Mouse (Mus musculus) CH12.LX (cell line): ENCODE results near the gene Abat.

ENCODE experiments used
- BHLHE40 ChIP-seq: IDR thresholded peaks from 2 replicates; pipeline ENCODE4 v1.6.1; 2011; ENCODE audit warnings: mild to moderate bottlenecking, low read depth, low read length, improper control_type of control experiment
- CTCF ChIP-seq, 2 experiments: IDR thresholded peaks in 1 of 2; conservative IDR thresholded peaks in 1 of 2; 2 replicates each; pipeline ENCODE4 v1.5.1; 2011 to 2012; ENCODE audit warnings: low read depth in 2 of 2, low read length in 2 of 2, improper control_type of control experiment in 1 of 2, inconsistent platforms in 1 of 2, mild to moderate bottlenecking in 1 of 2, moderate library complexity in 1 of 2
- EP300 ChIP-seq: IDR thresholded peaks from 2 replicates; pipeline ENCODE4 v1.6.1; 2011; ENCODE audit warnings: low read length, improper control_type of control experiment
- MXI1 ChIP-seq: IDR thresholded peaks from 2 replicates; pipeline ENCODE4 v1.6.1; 2011; ENCODE audit warnings: mild to moderate bottlenecking, low read depth, low read length, improper control_type of control experiment
- POLR2A ChIP-seq: IDR thresholded peaks from 2 replicates; pipeline ENCODE4 v1.6.1; 2011; ENCODE audit warnings: low read depth, mild to moderate bottlenecking, improper control_type of control experiment, low read length
- UBTF ChIP-seq: IDR thresholded peaks from 2 replicates; pipeline ENCODE4 v1.6.1; 2012; ENCODE audit warnings: low read depth, mild to moderate bottlenecking, inconsistent platforms, low read length, improper control_type of control experiment, moderate library complexity
- USF1 ChIP-seq: IDR thresholded peaks from 2 replicates; pipeline ENCODE4 v1.6.1; 2014; ENCODE audit warnings: low read depth, mild to moderate bottlenecking, inconsistent platforms, low read length, improper control_type of control experiment

GRCm38 (mm10) chr16:8612214-8613005 lies 99.2 kb downstream of the Abat start:
- no peak for TF ChIP-seq POLR2A
- no peak for TF ChIP-seq CTCF (conservative IDR thresholded peaks at IDR 0.05 in 1 of 2, IDR thresholded peaks at IDR 0.05 in 1 of 2; ENCODE audit: low read depth in 2 of 2, low read length in 2 of 2)
- TF ChIP-seq BHLHE40 = no peak
- TF ChIP-seq UBTF = no peak
- no peak for TF ChIP-seq MXI1
- no peak for TF ChIP-seq EP300
- no peak for TF ChIP-seq USF1
